In genomic region chr17:55903087-55903486, GRCm38 (mm10) we compare ENCODE assay signal across 17 mouse cellular contexts. TPM values are rescaled to one million over a fixed set of nuclear protein-coding genes. Genes with fewer than 3 reads are reported as not detected.
"Had no signal": no experiment of that assay in that cellular context is flagged by ENCODE, and none has a peak within 500 bp of the region (broad histone marks: within the 10 kb centered on the region; RNA-seq: fewer than 3 reads in every experiment).

No protein-coding gene starts in this region.

- DNase-seq: left cerebral cortex, postnatal 4 days; lung, adult 2 months; lung, postnatal 14 days; lung, postnatal 4 days; midbrain, embryonic 14.5 days; thymus, adult 2 months; thymus, postnatal 14 days; thymus, postnatal 4 days had no signal

- ATAC-seq: liver, embryonic 12.5 days had no signal

- H3K4me1 ChIP-seq: intestine, embryonic 15.5 days; limb, embryonic 12.5 days; limb, embryonic 15.5 days; liver, embryonic 15.5 days; neural tube, embryonic 12.5 days; neural tube, embryonic 15.5 days had no signal

- H3K9me3 ChIP-seq: intestine, embryonic 15.5 days; limb, embryonic 15.5 days; liver, embryonic 15.5 days had no signal

- H3K27me3 ChIP-seq: intestine, embryonic 15.5 days; limb, embryonic 12.5 days; limb, embryonic 15.5 days; liver, embryonic 12.5 days; liver, embryonic 15.5 days; neural tube, embryonic 12.5 days; neural tube, embryonic 15.5 days had no signal

- H3K27ac ChIP-seq: intestine, embryonic 15.5 days; limb, embryonic 12.5 days; limb, embryonic 15.5 days; liver, embryonic 12.5 days; liver, embryonic 15.5 days; neural tube, embryonic 12.5 days; neural tube, embryonic 15.5 days had no signal

- H3K4me2 ChIP-seq: intestine, embryonic 15.5 days; limb, embryonic 12.5 days; limb, embryonic 15.5 days; liver, embryonic 12.5 days; liver, embryonic 15.5 days; midbrain, embryonic 11.5 days; neural tube, embryonic 12.5 days; neural tube, embryonic 15.5 days had no signal

- H3K4me3 ChIP-seq: intestine, embryonic 15.5 days; limb, embryonic 12.5 days; limb, embryonic 15.5 days; liver, embryonic 12.5 days; liver, embryonic 15.5 days; neural tube, embryonic 12.5 days; neural tube, embryonic 15.5 days had no signal

- H3K9ac ChIP-seq: intestine, embryonic 15.5 days; limb, embryonic 12.5 days; limb, embryonic 15.5 days; liver, embryonic 12.5 days; liver, embryonic 15.5 days; neural tube, embryonic 12.5 days; neural tube, embryonic 15.5 days had no signal

RNA-seq across cellular contexts. Expression of gene Zfp119a, which starts 24.4 kb away (rescaled TPM):
- polyA plus RNA-seq: small intestine, adult 2 months had no signal
